Mouse (Mus musculus) intestine, embryonic 16.5 days (tissue): ENCODE data around the gene Svs1. TPM values are rescaled to one million over a fixed set of nuclear protein-coding genes. Genes with fewer than 3 reads are reported as not detected.

Source experiments
- ATAC-seq: fragments of 200-750 bp; cut with Nextera tagmentation; 2 replicates; pipeline ENCODE4 v1.8.0; 2017; ENCODE audit warnings: moderate TSS enrichment, moderate library complexity
- H3K27ac ChIP-seq: fragments of 300-500 bp; sonication (generic); 2 replicates; pipeline ENCODE4 v1.5.1; 2014; ENCODE audit warnings: mild to moderate bottlenecking, low read length
- H3K27me3 ChIP-seq: fragments of 300-500 bp; sonication (generic); replicated peaks from 2 replicates; pipeline ENCODE4 v1.6.1; 2014; ENCODE audit warnings: low read length, control low read depth, mixed read lengths; ENCODE audit not compliant: control insufficient read depth, insufficient read depth
- H3K36me3 ChIP-seq: fragments of 300-500 bp; sonication (generic); 2 replicates; pipeline ENCODE4 v1.6.1; 2014; ENCODE audit warnings: low read length, control low read depth; ENCODE audit not compliant: control insufficient read depth, insufficient read depth
- H3K4me1 ChIP-seq: fragments of 300-500 bp; sonication (generic); 2 replicates; pipeline ENCODE4 v1.6.1; 2014; ENCODE audit warnings: low read length, control low read depth, mixed read lengths; ENCODE audit not compliant: control insufficient read depth, insufficient read depth
- H3K4me2 ChIP-seq: fragments of 300-500 bp; sonication (generic); 2 replicates; pipeline ENCODE4 v1.6.1; 2014; ENCODE audit warnings: low read depth, low read length, control low read depth
- H3K4me3 ChIP-seq: fragments of 300-500 bp; sonication (generic); 2 replicates; pipeline ENCODE4 v1.5.1; 2014; ENCODE audit warnings: mild to moderate bottlenecking, low read length
- H3K9ac ChIP-seq: fragments of 300-500 bp; sonication (generic); 2 replicates; pipeline ENCODE4 v1.6.1; 2014; ENCODE audit warnings: low read depth, low read length
- H3K9me3 ChIP-seq: fragments of 300-500 bp; sonication (generic); 2 replicates; pipeline ENCODE4 v1.6.1; 2016; ENCODE audit warnings: low read length, control low read depth; ENCODE audit not compliant: control insufficient read depth
- WGBS: fragments of 180-500 bp; shearing (Covaris S2); extraction: QIAGEN DNeasy Blood & Tissue Kit; methylation state at CpG from one replicate; pipeline ENCODE4 v1.1.7; 2014; 5-methylcytosine and 5-hydroxymethylcytosine counted together
- polyA plus RNA-seq: library from polyadenylated mRNA; unstranded; fragments of >200 nt; fragmentation: Nextera tagmentation; extraction: Ambion mirVana; gene quantifications from 2 replicates; pipeline ENCODE4 v1.2.1, GENCODE M21; 2015

Gene Svs1
- polyA plus RNA-seq, 1 experiment from 2014 or later = not detected

DNA sequence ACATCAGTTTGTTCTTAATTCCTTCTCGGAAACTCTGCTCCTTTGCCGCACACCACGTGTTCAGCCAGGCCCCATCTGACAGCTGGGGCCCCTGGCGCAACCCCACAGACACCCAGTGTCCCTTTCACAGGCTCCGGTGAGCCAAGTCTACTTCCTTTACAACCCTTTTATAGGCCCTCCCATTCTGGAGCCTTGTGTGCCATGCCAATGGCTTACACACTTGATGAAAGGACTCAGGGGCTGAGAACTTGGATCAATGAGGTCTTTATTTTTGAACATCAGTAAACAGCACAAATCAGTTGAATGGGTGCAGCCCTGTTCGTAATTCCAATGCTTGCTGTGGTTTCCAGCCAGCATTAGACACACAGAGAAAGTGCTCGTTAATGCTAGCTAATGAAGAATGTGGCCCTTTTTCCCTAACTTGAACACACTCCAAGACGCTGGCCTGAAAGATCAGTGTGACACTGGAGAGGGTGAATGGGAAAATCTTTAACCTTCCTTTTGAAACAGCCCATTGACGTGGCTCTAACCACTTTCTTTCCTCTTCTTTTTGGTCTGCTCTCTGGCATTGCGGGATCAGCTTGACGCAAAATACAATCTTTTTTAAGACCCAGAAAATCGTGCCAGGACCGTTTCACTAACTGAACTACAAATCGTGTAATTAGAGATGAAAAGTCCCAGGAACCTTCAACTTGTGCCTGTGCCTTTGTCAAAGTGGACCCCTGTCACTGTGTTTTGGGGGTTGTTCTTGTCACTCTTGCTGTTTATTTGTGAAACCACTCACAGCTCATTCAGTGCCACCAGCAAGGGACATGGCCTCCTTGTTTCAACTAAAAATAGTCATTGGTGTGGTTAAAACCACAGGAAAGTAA is 34.7 kb downstream of the Svs1 start:
- peak; percentile 76 for ATAC-seq
- Histone ChIP-seq H3K27ac (no peak overlapping the region), H3K27me3 (no peaks in the 10 kb centered on the region), H3K9ac (no peak overlapping the region; the same call in 1 of the 2 replicates), H3K4me3 (no peak overlapping the region), H3K36me3 (no peaks in the 10 kb centered on the region), H3K4me2 (no peak overlapping the region), H3K9me3 (no peaks in the 10 kb centered on the region), H3K4me1 (peaks cover 11% of the 10 kb centered on the region; the same call in 1 of the 2 replicates)
- WGBS = 67% methylated on average over 14 of the region's 14 CpGs

DNA sequence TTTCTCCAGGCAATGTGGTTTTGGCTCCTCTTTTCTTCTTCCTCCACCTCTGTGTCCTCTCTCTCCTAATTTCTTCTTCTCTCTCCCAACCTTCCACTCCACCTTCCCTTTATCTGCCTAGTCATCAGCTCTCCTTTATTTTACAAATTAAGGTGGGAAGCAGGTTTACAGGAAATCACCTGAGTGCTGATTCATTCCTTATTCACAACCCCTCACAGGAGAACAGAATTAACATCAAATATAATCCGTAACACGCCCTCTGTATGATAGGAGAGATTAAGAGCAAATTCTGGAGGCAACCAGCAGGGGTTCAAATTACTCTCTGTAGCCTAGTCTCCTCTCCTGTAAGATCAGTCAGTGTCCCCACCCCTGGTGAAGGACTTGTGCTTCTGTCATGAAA is 35.7 kb downstream of the Svs1 start:
- Histone ChIP-seq H3K27me3 (no peaks in the 10 kb centered on the region), H3K36me3 (no peaks in the 10 kb centered on the region), H3K9ac (no peak overlapping the region), H3K9me3 (no peaks in the 10 kb centered on the region), H3K4me3 (no peak overlapping the region), H3K27ac (no peak overlapping the region), H3K4me2 (no peak overlapping the region), H3K4me1 (peaks cover 14% of the 10 kb centered on the region; the same call in 1 of the 2 replicates)
- 83% methylated on average over 2 of the region's 2 CpGs for WGBS
- ATAC-seq = no peak

DNA sequence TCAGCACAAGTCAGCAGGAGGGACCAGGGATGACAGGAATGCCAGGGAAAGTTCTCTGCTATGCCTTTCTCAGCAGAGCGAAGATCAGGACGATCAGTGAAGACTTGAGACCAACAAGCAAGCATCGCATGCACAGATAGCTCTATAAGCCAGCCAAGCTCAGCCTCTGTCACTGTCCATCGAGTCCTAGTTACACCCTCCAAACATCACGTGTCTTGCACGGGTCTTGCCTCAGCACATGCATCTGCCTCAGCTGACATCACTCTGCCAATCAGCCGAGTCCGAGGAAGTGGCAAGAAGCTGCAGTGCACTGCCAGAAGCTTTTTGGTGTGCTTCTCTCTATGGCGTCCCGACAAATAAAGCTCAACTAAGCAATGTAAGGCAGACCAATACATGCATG is 36.7 kb downstream of the Svs1 start:
- no peaks in the 10 kb centered on the region for H3K27me3 ChIP-seq

DNA sequence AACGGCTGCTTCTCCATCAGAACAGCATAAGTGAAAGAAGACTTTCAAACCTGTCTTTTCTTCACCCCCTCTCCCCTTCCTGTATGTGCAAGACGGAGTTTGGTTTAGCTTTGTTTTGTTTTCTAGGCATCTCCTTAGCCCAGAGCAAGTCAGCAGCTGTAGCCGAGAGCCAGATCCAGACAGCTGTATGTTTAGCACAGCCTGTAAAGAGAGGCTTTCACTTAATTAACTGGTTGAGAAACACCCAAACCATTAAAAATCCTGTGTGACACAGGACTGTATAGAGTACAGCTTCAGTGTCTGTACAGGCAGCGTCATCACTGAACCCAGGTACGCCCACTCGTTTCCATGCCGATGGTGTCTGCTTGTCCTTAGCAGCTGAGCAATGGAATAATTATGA is 38.6 kb downstream of the Svs1 start:
- H3K4me2 ChIP-seq = no peak overlapping the region
- no peaks in the 10 kb centered on the region for H3K9me3 ChIP-seq
- no peak for ATAC-seq
- H3K36me3 ChIP-seq = no peaks in the 10 kb centered on the region
- no peak overlapping the region for H3K4me3 ChIP-seq
- no peak overlapping the region for H3K9ac ChIP-seq
- H3K27me3 ChIP-seq = no peaks in the 10 kb centered on the region
- 82% methylated on average over 7 of the region's 7 CpGs for WGBS
- no peak overlapping the region for H3K27ac ChIP-seq
- peaks cover 14% of the 10 kb centered on the region; the same call in 1 of the 2 replicates for H3K4me1 ChIP-seq

More for the DNA sequence above, 36.7 kb downstream of the Svs1 start:
- no peak for ATAC-seq
- Histone ChIP-seq H3K4me3 (no peak overlapping the region), H3K36me3 (no peaks in the 10 kb centered on the region), H3K4me1 (peaks cover 14% of the 10 kb centered on the region; the same call in 1 of the 2 replicates), H3K9me3 (no peaks in the 10 kb centered on the region), H3K9ac (no peak overlapping the region), H3K27ac (no peak overlapping the region), H3K4me2 (no peak overlapping the region)
- WGBS = 81% methylated on average over 10 of the region's 10 CpGs

DNA sequence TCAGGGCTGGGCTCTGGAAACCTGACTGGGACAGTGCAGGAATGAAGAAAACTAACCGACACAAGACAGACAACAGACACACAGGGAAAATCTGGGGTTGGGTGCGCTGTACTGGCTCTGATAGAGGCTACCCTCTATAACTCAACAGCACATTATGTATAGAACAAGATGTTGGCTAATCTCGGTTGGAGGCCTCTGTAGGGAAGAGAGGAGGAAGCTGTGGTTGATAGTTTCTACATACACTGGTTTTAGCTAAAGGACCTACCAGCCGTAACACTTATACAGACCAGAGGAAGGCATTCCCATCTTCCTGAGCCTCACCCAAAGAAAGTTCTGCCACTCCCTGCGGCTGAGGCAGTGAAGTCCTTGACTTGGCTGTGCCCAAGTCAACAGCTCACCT is 39.8 kb downstream of the Svs1 start:
- no peak for ATAC-seq
- WGBS = 71% methylated on average over 5 of the region's 5 CpGs
- Histone ChIP-seq H3K27me3 (no peaks in the 10 kb centered on the region), H3K4me3 (no peak overlapping the region), H3K4me2 (no peak overlapping the region), H3K9ac (no peak overlapping the region), H3K9me3 (no peaks in the 10 kb centered on the region), H3K27ac (no peak overlapping the region), H3K4me1 (0 out of 2 replicates have a peak, but pooled peaks cover 8% of the 10 kb centered on the region), H3K36me3 (no peaks in the 10 kb centered on the region)

DNA sequence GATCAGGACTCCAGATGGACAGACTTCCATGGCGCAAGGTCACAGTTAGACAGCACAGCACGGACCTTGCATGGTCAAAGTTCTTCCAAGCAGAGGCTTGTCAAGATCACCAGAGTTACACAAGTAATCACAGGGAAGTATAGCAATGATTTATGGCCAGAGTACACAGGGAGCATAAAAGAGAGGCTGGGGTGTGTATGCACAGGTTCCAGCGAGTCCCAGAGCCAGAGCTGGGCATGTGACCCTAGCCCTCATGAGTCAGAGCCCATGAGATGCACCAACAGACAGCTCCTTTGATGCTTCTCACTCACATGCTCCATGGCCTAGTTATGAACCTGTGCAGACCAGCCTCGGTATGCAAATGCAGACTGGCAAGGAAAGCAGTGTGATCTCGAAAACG is 41.4 kb downstream of the Svs1 start:
- Histone ChIP-seq H3K4me2 (no peak overlapping the region), H3K9me3 (no peaks in the 10 kb centered on the region), H3K9ac (no peak overlapping the region), H3K4me3 (no peak overlapping the region), H3K27me3 (no peaks in the 10 kb centered on the region), H3K36me3 (no peaks in the 10 kb centered on the region), H3K27ac (peak overlapping the region; percentile 89), H3K4me1 (0 out of 2 replicates have a peak, but pooled peaks cover 8% of the 10 kb centered on the region)
- ATAC-seq = peak; percentile 95
- 55% methylated on average over 6 of the region's 6 CpGs for WGBS

DNA sequence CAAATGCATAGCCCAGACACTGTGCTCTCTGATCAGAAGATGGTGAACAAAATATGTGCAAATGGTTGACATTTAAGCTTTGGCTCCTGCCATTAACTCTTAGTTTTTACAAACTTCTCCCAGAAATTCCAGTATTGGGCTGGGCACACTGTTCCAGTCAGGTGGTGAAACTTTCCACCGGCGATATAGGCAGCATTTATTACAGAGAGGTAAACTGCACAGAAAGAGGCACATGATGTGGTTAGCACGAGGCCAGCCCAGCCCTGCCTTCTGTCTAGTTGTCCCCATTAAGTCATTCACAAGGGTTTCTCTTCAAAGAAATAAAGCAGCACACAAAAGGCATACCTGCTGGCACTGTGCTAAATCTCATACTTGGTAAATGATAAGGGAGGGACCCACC is 42.0 kb downstream of the Svs1 start:
- ATAC-seq = peak; percentile 55
- H3K9me3 ChIP-seq = no peaks in the 10 kb centered on the region
- no peaks in the 10 kb centered on the region for H3K27me3 ChIP-seq
- no peaks in the 10 kb centered on the region for H3K36me3 ChIP-seq
- no peak overlapping the region for H3K4me3 ChIP-seq
- H3K27ac ChIP-seq = peak overlapping the region; percentile 89
- no peak overlapping the region for H3K4me2 ChIP-seq
- 62% methylated on average over 3 of the region's 3 CpGs for WGBS
- peak overlapping the region; percentile 38; the same call in 1 of the 2 replicates for H3K9ac ChIP-seq
- 0 out of 2 replicates have a peak, but pooled peaks cover 8% of the 10 kb centered on the region for H3K4me1 ChIP-seq

DNA sequence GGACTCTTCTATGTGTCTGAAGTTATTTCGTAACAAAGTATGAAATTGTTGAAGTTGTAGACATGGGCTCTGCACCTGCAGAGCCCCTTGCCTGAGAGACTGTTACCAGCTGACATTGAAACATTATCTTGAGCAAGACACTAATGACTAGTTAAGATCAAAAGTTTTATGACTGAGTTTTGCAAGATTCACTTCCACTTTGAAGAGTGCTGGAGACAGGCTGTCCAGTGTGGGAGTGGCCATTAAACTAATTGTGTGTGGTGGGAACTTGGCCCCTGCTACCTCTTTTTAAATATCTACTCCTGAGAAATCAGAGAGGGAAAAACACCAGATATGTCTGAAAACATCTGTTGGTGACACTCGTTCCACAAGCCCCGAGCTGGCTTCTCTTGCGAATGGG is 44.6 kb downstream of the Svs1 start:
- Histone ChIP-seq H3K4me1 (peaks cover 6% of the 10 kb centered on the region; the same call in 1 of the 2 replicates), H3K9ac (no peak overlapping the region), H3K36me3 (no peaks in the 10 kb centered on the region), H3K4me3 (no peak overlapping the region), H3K4me2 (no peak overlapping the region), H3K27me3 (no peaks in the 10 kb centered on the region), H3K27ac (0 out of 2 replicates have a peak overlapping the region, but pooled peaks have one; percentile 14), H3K9me3 (no peaks in the 10 kb centered on the region)
- 65% methylated on average over 4 of the region's 4 CpGs for WGBS
- 0 out of 2 replicates have a peak, but pooled peaks have one; percentile 10 for ATAC-seq

DNA sequence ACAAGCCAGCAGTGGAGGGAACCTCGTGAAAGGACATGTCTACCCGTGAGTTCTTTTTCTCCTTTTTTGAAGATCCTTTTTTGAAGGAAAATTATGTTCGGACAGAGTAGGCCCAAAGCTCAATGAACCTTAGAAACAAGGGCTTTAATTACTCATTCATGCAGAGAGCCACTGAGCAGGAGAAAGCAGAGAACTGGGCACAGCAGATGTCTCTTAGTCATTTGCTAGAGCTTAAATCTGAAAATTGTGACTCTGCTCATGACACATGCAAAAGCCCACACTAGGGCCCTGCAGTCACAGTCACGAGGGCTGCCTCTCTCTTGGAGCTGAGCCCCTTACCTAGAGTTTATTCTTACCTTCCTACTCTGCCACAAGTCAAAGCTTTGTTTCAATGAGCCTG is 46.1 kb downstream of the Svs1 start:
- Histone ChIP-seq H3K9me3 (no peaks in the 10 kb centered on the region), H3K27ac (no peak overlapping the region), H3K27me3 (peaks cover 3% of the 10 kb centered on the region; the same call in 1 of the 2 replicates), H3K36me3 (no peaks in the 10 kb centered on the region), H3K9ac (no peak overlapping the region), H3K4me1 (peaks cover 18% of the 10 kb centered on the region), H3K4me3 (no peak overlapping the region), H3K4me2 (no peak overlapping the region)
- 84% methylated on average over 4 of the region's 4 CpGs for WGBS
- ATAC-seq = no peak
